Mouse (Mus musculus): ENCODE data around the gene Ankrd27.
"Not testable (repeated sequence)": the region's sequence is repeated elsewhere in the genome, so short reads cannot be mapped to it uniquely, and the experiment has no call there.

DNA sequence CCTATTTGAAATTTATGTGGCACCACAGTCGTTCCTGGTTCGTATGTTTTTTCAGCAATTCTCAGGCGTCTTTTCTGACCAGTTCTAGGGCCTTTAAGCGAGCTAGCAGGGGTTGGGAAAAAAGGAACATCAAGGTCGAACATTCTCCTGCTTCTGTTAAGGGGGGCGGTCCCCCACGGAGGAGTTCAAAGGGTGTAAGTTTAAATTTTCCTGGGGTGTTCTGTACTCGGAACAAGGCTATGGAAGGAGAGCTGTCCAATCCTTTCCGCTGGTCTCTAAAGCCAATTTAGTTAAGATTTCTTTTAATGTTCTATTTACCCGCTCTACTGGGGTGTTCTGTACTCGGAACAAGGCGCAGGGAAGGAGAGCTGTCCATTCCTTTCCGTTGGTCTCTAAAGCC lies 20.1 kb upstream of the Ankrd27 start:
- TF ChIP-seq CTCF (IDR thresholded peaks at IDR 0.05; ENCODE audit: control insufficient read depth, insufficient read depth, low read length); POLR2A (IDR thresholded peaks at IDR 0.05; ENCODE audit: borderline replicate concordance, control insufficient read depth, low read depth, low read length): not testable (repeated sequence)
